Mouse (Mus musculus) cerebellum, adult 11-12 months (tissue): ENCODE data around the gene Tnpo1.
A peak's percentile ranks its signal among the peaks of the same experiment; 100 is the strongest.
"Not testable (repeated sequence)": the region's sequence is repeated elsewhere in the genome, so short reads cannot be mapped to it uniquely, and the experiment has no call there.

ENCODE experiments used
- DNase-seq: peaks from one replicate; pipeline ENCODE4 v3.0.0; 2022

The Tnpo1 gene

GRCm38 (mm10) chr13:98816981-98817660 is 109.1 kb downstream of the Tnpo1 start:
- DNase-seq, result not testable (repeated sequence)

- DNase-seq, result no peak
These were observed 109.6 kb downstream of the Tnpo1 start for GRCm38 (mm10) chr13:98816571-98816970.

- DNase-seq, result peak; percentile 97
These were observed 110.9 kb downstream of the Tnpo1 start, which contains the start of gene Fcho2 for GRCm38 (mm10) chr13:98815147-98815785. Fcho2 (minus strand) TSS chr13:98815449.

- DNase-seq, result peak; percentile 55
These were observed 111.7 kb downstream of the Tnpo1 start for GRCm38 (mm10) chr13:98814275-98815040.

GRCm38 (mm10) chr13:98813596-98814274 is 112.4 kb downstream of the Tnpo1 start:
- DNase-seq, result no peak

GRCm38 (mm10) chr13:98813167-98813566 is 113.0 kb downstream of the Tnpo1 start:
- DNase-seq, result no peak

- DNase-seq, result no peak
These were observed 113.9 kb downstream of the Tnpo1 start for GRCm38 (mm10) chr13:98812285-98812684.

GRCm38 (mm10) chr13:98810143-98810542 is 116.0 kb downstream of the Tnpo1 start:
- DNase-seq, result no peak

- no peak for DNase-seq
These were observed 117.1 kb downstream of the Tnpo1 start for GRCm38 (mm10) chr13:98809087-98809486.

- no peak for DNase-seq
These were observed 121.7 kb downstream of the Tnpo1 start for GRCm38 (mm10) chr13:98804480-98804879.

- DNase-seq, result no peak
These were observed 122.5 kb downstream of the Tnpo1 start for GRCm38 (mm10) chr13:98803699-98804098.

GRCm38 (mm10) chr13:98802957-98803356 is 123.2 kb downstream of the Tnpo1 start:
- DNase-seq, result no peak

- no peak for DNase-seq
These were observed 130.7 kb downstream of the Tnpo1 start for GRCm38 (mm10) chr13:98795511-98795910.

GRCm38 (mm10) chr13:98792864-98793263 is 133.3 kb downstream of the Tnpo1 start:
- no peak for DNase-seq

- DNase-seq, result no peak
These were observed 134.5 kb downstream of the Tnpo1 start for GRCm38 (mm10) chr13:98791693-98792092.
